Mouse (Mus musculus): Measurements from ENCODE around the gene Ptov1. TPM values are rescaled to one million over a fixed set of nuclear protein-coding genes. Genes with fewer than 3 reads are reported as not detected.

The Ptov1 gene
- total RNA-seq (2014; fragmentation: Nextera tagmentation) (65.9 and 75.4 TPM in 2 replicates), total RNA-seq (2017) (27.2 and 33.2 TPM in 2 replicates), polyA plus RNA-seq (2012) (145 and 150 TPM in 2 replicates)

DNA sequence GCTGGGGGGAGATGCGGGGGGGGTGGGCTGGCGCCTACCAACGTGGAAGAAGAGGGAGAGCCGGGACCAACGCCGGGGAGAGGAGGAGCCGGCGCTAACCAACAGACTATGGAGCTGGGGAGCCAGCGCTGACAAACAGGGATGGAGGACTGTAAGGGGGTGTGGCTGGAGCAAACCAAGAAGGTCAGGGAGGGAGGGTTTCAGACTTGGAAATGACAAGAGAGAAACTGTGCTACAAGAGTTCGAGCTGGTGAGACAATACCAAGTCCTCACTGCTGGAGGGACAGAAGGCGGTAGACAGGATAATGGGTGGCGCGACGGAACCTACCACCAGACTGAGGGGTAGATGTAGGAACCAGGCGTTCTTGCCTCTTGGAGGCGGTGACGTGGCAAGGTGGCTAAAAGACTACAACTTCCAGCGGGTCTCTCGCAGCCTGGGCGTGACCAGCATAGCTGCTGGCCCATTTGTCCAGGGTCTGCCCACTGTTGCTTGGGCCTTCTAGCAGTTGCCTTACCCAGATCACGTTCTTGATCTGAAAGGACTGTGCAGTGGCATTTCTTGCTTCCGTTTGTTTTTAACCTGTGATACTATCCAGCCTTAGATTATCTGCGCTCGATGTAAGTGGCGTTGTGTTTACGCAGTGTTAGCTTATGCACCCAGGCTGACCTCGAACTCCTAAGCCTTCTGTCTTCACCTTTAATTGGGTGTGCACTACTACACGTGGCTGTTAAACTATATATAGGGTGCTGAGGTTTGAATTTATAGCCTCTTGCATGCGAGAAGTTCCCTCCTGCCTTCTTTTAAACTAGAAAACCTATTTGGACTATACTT is at the start of gene Ptov1:
Ptov1 (minus strand) TSS at position 92 of the 832 bp plus-strand sequence.
- DNase-seq (ENCODE audit: low spot score) (peak; percentile 70), ATAC-seq (ENCODE audit: extremely low read depth, insufficient number of reproducible peaks, low FRiP score, poor library complexity, severe bottlenecking) (peak; percentile 79)
- TF ChIP-seq POLR2AphosphoS5 (IDR thresholded peaks at IDR 0.05; ENCODE audit: insufficient replicate concordance, low read depth, low read length) = no peak
- Histone ChIP-seq H3K27me3 (ENCODE audit: insufficient read depth, low read length) (no peaks in the 10 kb centered on the region), H3K9me3 (replicated peaks) (no peaks in the 10 kb centered on the region), H3K36me3 (replicated peaks) (peaks cover 31% of the 10 kb centered on the region), H3K4me3 (ENCODE audit: low read depth, low read length) (peak within 1 kb of the TSS; percentile 88), H3K4me1 (ENCODE audit: insufficient read depth, low read depth, low read length) (peaks cover 47% of the 10 kb centered on the region)

- Histone ChIP-seq H3K4me3 (ENCODE audit: low read depth, low read length) (no peak overlapping the region), H3K36me3 (replicated peaks) (peaks cover 91% of the 10 kb centered on the region), H3K9me3 (replicated peaks) (no peaks in the 10 kb centered on the region), H3K27me3 (ENCODE audit: insufficient read depth, low read length) (no peaks in the 10 kb centered on the region), H3K4me1 (ENCODE audit: insufficient read depth, low read depth, low read length) (peaks cover 18% of the 10 kb centered on the region)
- DNase-seq (ENCODE audit: low spot score) (no peak), ATAC-seq (ENCODE audit: extremely low read depth, insufficient number of reproducible peaks, low FRiP score, poor library complexity, severe bottlenecking) (no peak)
- TF ChIP-seq GATA2 (IDR thresholded peaks at IDR 0.05; ENCODE audit: borderline replicate concordance, low read depth, low read length) = no peak
Observed at GRCm38 (mm10) chr7:44919127-44919526, 49.5 kb upstream of the Ptov1 start.

GRCm38 (mm10) chr7:44918219-44918618 is 48.6 kb upstream of the Ptov1 start:
- no peak for TF ChIP-seq GATA2 (IDR thresholded peaks at IDR 0.05; ENCODE audit: borderline replicate concordance, low read depth, low read length)
- no peak for TF ChIP-seq CTCF (IDR thresholded peaks at IDR 0.05; ENCODE audit: low read depth, low read length)
- TF ChIP-seq GATA1 (IDR thresholded peaks at IDR 0.05; ENCODE audit: borderline replicate concordance, low read length) = no peak
- no peak for TF ChIP-seq POLR2AphosphoS5 (IDR thresholded peaks at IDR 0.05; ENCODE audit: insufficient replicate concordance, low read depth, low read length)
- TF ChIP-seq TAL1 (conservative IDR thresholded peaks at IDR 0.05; ENCODE audit: low read depth, low read length) = no peak
- no peaks in the 10 kb centered on the region for H3K9me3 ChIP-seq (replicated peaks)
- H3K4me3 ChIP-seq (ENCODE audit: low read depth, low read length) = no peak overlapping the region
- DNase-seq (ENCODE audit: low spot score) (no peak), ATAC-seq (ENCODE audit: extremely low read depth, insufficient number of reproducible peaks, low FRiP score, poor library complexity, severe bottlenecking) (no peak)
- peaks cover 94% of the 10 kb centered on the region for H3K36me3 ChIP-seq (replicated peaks)
- no peaks in the 10 kb centered on the region for H3K27me3 ChIP-seq (ENCODE audit: insufficient read depth, low read length)
- H3K4me1 ChIP-seq (ENCODE audit: insufficient read depth, low read depth, low read length) = peaks cover 18% of the 10 kb centered on the region

DNA sequence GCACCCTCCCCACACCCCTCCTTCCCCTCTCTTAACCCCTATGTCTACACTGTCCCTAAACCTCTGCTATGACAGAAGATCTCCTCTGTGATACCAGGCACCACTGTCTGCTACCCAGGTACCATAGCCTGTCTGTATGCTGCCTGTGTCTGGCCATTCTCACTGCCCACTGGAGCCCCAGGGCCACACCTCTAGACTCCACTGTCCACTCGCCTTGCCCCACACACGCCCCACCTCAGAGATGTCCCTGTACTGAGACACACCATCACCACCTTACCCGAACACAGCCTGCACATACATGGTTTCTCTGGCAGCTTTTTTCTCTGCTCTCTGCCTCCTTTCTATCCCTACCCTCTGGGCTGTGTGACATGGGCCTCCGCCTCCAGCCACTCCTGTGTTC is 47.3 kb upstream of the Ptov1 start:
- H3K4me1 ChIP-seq (ENCODE audit: insufficient read depth, low read depth, low read length) = peaks cover 11% of the 10 kb centered on the region
- H3K36me3 ChIP-seq (replicated peaks) = peaks cover 95% of the 10 kb centered on the region
- no peaks in the 10 kb centered on the region for H3K27me3 ChIP-seq (ENCODE audit: insufficient read depth, low read length)
- H3K9me3 ChIP-seq (replicated peaks) = no peaks in the 10 kb centered on the region
- ATAC-seq (ENCODE audit: extremely low read depth, insufficient number of reproducible peaks, low FRiP score, poor library complexity, severe bottlenecking) (no peak), DNase-seq (ENCODE audit: low spot score) (no peak)
- TF ChIP-seq POLR2AphosphoS5 (IDR thresholded peaks at IDR 0.05; ENCODE audit: insufficient replicate concordance, low read depth, low read length) (no peak), GATA2 (IDR thresholded peaks at IDR 0.05; ENCODE audit: borderline replicate concordance, low read depth, low read length) (no peak), CTCF (IDR thresholded peaks at IDR 0.05; ENCODE audit: low read depth, low read length) (no peak), TAL1 (conservative IDR thresholded peaks at IDR 0.05; ENCODE audit: low read depth, low read length) (no peak), GATA1 (IDR thresholded peaks at IDR 0.05; ENCODE audit: borderline replicate concordance, low read length) (no peak)
- no peak overlapping the region for H3K4me3 ChIP-seq (ENCODE audit: low read depth, low read length)

- ATAC-seq (ENCODE audit: extremely low read depth, insufficient number of reproducible peaks, low FRiP score, poor library complexity, severe bottlenecking) (no peak), DNase-seq (ENCODE audit: low spot score) (no peak)
- no peaks in the 10 kb centered on the region for H3K27me3 ChIP-seq (ENCODE audit: insufficient read depth, low read length)
- H3K4me1 ChIP-seq (ENCODE audit: insufficient read depth, low read depth, low read length) = peaks cover 7% of the 10 kb centered on the region
- H3K9me3 ChIP-seq (replicated peaks) = no peaks in the 10 kb centered on the region
- H3K4me3 ChIP-seq (ENCODE audit: low read depth, low read length) = no peak overlapping the region
- TF ChIP-seq GATA1 (IDR thresholded peaks at IDR 0.05; ENCODE audit: borderline replicate concordance, low read length) (no peak), GATA2 (IDR thresholded peaks at IDR 0.05; ENCODE audit: borderline replicate concordance, low read depth, low read length) (no peak), TAL1 (conservative IDR thresholded peaks at IDR 0.05; ENCODE audit: low read depth, low read length) (no peak), POLR2AphosphoS5 (IDR thresholded peaks at IDR 0.05; ENCODE audit: insufficient replicate concordance, low read depth, low read length) (no peak), CTCF (IDR thresholded peaks at IDR 0.05; ENCODE audit: low read depth, low read length) (no peak)
- peaks cover 96% of the 10 kb centered on the region for H3K36me3 ChIP-seq (replicated peaks)
Observed at GRCm38 (mm10) chr7:44916191-44916590, 46.6 kb upstream of the Ptov1 start.

DNA sequence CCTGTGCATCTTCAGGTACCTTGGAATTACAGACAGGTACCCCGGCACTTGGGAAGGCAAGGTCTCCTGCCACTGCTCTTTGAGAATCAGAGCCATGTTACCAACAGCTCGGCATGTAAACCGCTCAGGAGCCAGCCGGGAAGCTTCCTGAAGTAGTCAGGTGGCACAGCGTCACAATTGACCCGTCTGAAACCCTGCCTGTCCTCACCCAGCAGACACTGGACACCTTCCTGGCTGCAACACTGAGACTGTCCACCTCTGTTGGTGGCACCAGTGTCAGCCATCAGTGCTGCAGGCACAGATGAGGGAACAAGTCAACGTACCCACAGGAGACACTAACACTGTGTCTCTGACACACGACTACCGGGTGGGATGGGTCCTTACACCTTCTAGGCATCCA is 45.7 kb upstream of the Ptov1 start:
- Histone ChIP-seq H3K4me3 (ENCODE audit: low read depth, low read length) (no peak overlapping the region), H3K4me1 (ENCODE audit: insufficient read depth, low read depth, low read length) (peaks cover 7% of the 10 kb centered on the region), H3K9me3 (replicated peaks) (no peaks in the 10 kb centered on the region), H3K27me3 (ENCODE audit: insufficient read depth, low read length) (no peaks in the 10 kb centered on the region), H3K36me3 (replicated peaks) (peaks cover 96% of the 10 kb centered on the region)
- no peak for DNase-seq (ENCODE audit: low spot score)
- no peak for ATAC-seq (ENCODE audit: extremely low read depth, insufficient number of reproducible peaks, low FRiP score, poor library complexity, severe bottlenecking)
- TF ChIP-seq GATA2 (IDR thresholded peaks at IDR 0.05; ENCODE audit: borderline replicate concordance, low read depth, low read length) (no peak), TAL1 (conservative IDR thresholded peaks at IDR 0.05; ENCODE audit: low read depth, low read length) (no peak), GATA1 (IDR thresholded peaks at IDR 0.05; ENCODE audit: borderline replicate concordance, low read length) (no peak), POLR2AphosphoS5 (IDR thresholded peaks at IDR 0.05; ENCODE audit: insufficient replicate concordance, low read depth, low read length) (no peak), CTCF (IDR thresholded peaks at IDR 0.05; ENCODE audit: low read depth, low read length) (no peak)
